Mouse (Mus musculus) activated CD4-positive, CD25-positive, alpha-beta regulatory T cell, adult 4 months (primary cell): ENCODE results near the gene Ren1. TPM values are rescaled to one million over a fixed set of nuclear protein-coding genes. Genes with fewer than 3 reads are reported as not detected.
"Not testable (repeated sequence)": the region's sequence is repeated elsewhere in the genome, so short reads cannot be mapped to it uniquely, and the experiment has no call there.

Experiments used
- ATAC-seq: one replicate; pipeline ENCODE4 v1.8.0; 2017
- polyA plus RNA-seq, 2 experiments: library from polyadenylated mRNA; unstranded; fragments of 100-300 nt; shearing (Covaris generic); gene quantifications; one replicate each; pipeline ENCODE4 v1.2.1; 2017

Gene Ren1
- not detected for polyA plus RNA-seq

DNA sequence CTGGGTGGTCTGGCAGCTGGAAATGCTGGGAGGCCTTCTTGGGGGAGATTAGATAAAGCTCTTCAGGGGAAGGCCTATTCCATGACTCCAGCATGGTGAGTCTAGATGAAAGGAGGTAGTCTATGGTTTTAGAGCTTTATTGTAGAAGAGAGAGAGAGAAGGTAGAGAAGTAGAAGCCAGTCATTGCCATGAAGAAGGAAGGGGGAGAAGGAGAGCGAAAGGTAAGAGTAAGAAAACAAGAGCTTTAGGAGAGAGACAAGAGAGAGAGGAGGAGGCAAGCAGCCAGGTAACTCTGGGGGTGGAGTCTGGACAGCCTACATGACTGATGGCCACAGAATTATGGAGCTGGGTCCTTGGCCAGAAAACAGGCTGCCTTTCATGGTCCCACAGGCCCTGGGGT, at the start of gene Ren1:
TSS of gene Ren1 (plus strand) at position 301 of the 400 bp plus-strand sequence.
- no peak for ATAC-seq

DNA sequence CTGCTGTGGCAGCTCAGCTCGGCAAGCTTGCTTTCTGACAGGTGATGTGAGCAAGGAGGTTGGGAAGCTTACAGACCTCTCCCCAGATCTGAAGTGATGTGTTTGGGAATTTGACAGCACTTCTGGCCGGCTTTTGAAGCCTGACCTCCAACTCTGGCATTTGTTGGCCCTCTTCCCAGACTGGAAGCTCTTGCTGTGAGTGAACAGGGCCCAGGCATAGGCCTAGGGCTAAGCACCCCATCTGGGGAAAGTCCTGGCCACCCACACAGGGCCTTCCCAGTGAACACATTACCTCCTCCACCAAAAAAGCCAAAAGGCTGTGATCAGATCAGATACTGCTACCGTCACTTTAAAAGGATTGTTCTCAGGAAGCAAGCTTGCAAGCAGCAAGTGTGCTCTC, 47.8 kb upstream of the Ren1 start:
- no peak for ATAC-seq

DNA sequence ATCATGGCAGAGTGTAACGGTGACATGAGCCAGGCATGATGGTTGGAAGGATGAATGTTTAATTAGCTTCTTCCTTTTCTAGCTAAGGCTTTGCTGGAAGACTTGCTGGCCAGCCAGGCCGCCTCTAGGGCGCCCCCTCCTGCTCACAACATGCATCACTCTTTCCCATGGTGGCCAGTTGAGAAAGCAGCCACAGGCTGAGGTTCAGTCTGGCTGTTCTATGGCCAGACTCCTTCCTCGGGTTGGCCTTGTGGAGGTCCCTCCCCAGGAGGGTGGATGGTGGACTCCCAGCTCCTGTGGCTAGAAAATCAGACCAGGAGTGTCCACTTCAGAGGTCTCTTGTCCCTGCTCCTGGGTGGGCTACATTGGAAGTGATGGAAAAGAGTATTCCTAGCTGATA, 43.5 kb upstream of the Ren1 start:
- no peak for ATAC-seq

DNA sequence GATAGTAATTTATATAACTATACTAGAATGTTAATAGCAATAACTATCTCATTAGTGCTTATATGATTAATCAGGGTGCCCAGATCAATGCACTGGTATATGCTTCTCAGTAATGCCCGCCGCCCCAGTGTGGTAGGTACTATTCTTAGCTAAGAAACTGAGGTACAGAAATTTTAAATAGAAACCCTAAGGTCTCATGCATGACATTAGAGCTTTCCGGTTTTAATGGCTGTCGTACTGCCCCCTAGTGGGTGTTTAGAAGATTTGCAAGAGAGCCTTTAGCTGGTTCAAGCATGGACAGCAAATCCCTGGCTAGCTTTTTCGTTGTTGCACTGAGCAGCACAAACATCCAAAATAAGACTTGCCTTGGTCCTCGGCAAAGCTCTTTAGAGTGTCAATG, 43.0 kb upstream of the Ren1 start:
- no peak for ATAC-seq

DNA sequence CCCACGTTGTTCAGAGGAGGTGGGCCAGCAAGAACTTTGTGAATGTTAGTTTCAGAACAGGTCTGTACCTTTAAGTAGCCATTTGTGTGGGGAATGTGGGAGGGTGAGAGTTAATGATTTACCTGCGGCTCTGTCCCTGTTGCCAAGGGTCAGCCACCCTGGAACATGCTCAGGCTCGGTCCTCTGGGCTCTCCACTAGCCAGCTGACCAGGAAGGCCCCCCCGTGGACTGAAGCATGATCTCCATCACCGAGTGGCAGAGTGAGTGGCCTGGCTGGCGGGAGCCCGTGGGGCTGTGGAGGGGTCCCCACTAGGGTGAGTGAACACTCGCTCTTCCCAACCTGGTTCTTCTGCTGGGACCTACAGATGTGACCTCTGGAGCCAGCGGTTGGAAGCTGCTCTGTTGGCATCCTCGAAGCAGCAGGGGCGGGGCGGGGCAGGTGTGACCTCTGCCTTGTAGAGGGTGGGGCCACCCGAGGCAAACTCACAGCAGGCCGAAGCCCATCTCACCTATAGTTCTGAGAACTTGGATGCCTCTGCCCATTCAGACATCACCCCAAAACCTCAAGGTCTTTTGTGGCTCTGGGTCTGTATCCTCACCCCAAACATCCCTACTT, 40.5 kb upstream of the Ren1 start, which contains the start of gene Golt1a:
TSS of gene Golt1a (plus strand) at position 149 of the 616 bp plus-strand sequence.
- no peak for ATAC-seq

DNA sequence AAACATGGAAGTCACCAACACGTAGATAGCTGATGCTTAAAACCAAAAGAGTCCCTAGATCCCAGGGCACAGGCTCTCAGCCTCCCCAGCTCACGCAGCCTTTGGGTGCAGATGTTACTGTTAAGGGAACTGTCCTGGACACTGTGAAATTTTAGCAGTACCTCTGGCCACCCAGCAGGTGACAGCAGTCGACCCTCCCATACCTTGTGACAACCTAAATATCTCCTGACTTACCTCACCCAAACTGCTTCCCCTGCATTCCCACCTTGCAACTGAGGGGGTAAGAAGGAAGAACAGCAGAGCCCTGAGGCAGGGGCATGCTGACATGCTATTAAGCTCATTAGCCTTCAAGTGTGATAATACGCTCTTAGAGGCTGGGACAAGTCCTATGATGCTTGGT, 39.1 kb upstream of the Ren1 start:
- ATAC-seq = no peak

DNA sequence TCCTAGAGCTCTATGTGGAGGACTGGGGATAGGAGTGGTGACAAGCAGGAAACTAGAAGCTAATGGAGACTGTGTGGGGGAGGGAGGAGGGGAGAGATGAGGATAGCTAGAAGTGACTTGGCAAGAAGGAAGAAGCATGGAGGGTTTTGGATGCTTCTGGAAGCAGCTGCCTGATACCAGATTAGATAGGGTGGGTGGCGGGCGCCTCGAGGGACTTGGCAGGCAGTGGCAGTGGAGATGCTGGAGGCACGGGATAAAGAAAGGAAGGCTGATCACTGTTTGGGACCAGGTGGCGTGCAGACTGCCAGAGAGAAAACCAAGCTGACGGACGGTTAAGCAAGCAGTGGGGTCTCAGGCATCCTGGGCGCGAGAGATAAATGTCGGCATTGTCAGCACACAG, 38.4 kb upstream of the Ren1 start:
- ATAC-seq = no peak

DNA sequence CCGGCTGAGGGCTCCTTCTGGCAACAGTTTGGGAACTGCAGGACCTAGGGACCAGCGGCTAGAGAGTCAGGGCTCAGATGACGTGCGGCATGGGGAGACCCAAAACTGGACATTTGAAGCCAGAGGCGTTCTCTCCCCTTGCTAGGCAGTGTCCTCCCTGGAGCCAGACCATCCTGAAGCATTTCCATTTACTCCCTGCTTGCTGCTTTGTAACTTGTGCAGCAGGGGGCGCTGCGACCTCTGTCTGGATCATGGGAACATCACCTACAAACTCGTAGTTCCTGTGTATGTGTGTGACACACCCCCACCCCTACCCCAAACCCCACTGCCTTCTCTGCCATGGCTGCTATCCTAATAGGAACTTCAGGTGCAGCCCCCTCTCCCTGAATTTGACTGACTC, 35.9 kb upstream of the Ren1 start:
- ATAC-seq = no peak

DNA sequence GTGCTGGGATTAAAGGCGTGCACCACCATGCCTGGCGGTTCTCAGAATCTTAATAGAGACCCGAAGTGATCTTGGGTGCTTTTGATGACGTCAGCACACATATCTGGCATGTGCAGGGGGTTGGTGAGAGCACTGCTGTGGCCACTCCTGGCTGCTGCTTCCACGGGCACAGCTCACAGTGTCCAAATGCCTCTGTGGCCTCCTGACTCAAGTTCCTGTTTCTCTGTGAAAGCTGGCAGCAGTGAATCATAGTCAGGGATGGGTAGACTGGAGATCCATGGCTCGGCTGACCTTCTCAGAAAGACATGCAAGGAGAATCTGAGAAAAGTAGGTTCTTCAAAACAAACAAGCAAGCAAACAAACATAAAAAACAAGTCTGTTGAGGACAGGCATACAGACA, 34.5 kb upstream of the Ren1 start:
- ATAC-seq = no peak

DNA sequence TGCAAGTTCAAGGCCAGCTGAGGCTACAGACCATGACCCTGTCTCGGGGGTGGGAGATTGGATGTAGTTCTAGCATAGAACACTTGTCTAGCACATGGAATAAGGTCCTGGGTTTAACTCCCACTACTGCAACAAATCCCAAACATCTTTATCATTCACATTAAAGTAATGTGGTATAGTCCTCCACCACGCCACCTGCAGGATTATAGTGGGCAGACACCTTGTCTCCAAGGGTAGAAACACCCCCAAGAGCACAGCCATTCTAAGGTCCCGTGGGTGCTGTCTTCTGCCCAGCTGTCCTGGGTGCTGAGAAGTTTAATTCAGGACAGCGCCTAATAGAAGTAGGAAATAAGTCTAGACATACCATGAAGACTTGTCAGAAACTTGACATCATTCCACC, 33.7 kb upstream of the Ren1 start:
- ATAC-seq = no peak

DNA sequence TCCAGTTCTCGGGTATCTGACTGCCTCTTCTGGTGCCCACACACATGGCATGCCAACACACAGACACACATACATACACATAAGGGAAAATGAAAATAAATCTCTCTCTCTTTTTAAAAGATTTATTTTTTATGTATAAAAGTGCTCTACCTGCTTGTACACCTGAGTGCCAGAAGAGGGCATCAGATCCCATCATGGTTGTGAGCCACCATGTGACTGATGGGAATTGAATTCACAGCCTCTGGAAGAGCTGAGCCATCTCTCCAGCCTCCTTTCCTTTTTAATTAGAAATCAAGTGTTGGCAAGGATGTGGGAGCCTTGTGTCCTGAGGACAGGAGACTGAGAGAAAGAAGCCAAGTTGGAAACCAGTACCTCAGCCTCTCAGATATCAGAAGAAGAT, 33.2 kb upstream of the Ren1 start:
- no peak for ATAC-seq

DNA sequence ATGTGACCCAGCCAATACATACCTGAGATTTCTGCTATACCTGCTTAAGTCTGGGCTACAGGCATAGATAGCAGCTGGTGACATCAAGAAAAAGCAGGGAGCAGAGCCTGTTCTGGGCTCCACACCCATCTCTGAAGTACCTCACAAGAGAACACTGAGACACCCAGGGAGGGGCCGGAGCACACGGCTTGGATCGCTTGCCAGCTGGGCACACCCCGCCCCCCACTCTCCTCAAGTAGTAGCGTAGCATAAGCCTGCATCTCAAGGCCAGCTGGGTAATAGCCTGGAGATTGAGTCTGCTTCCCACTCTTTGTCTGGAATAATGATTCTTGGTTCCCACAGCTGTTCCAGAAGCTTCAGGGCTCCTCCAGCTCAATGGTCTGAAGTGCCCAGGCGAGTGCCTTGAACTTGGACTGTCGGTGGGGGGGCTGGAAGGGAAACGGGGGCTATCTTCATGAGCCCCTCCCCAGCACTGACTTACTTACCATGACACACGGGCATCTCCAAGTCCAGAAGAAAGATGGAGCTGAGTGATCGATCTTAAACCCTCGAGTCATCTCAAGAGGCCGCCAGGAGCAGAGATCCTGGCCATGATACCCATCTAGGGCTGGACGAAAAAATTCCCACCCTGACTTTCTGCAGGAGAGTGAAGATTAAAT, 28.9 kb upstream of the Ren1 start, which contains the start of gene Kiss1:
TSS of gene Kiss1 (plus strand) at position 609 of the 659 bp plus-strand sequence.
- no peak for ATAC-seq

DNA sequence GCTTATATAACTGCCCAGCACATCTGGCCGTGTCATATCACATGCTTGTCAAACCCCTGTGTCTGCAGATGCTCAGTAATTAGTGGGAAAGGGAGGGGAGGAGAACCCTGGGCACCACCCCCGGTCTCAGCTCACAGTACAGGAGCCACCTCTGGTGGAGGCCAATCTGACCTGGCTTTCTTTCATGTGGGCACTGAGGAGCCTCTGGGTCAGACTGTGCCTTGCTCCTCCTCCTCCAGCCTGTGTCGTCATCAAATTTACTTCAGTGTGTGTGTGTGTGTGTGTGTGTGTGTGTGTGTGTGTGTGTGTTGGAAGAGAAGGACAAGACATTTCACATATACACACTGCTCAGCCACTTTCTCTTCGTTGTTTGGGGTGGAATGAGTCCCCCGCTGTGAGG, 27.0 kb upstream of the Ren1 start:
- no peak for ATAC-seq

DNA sequence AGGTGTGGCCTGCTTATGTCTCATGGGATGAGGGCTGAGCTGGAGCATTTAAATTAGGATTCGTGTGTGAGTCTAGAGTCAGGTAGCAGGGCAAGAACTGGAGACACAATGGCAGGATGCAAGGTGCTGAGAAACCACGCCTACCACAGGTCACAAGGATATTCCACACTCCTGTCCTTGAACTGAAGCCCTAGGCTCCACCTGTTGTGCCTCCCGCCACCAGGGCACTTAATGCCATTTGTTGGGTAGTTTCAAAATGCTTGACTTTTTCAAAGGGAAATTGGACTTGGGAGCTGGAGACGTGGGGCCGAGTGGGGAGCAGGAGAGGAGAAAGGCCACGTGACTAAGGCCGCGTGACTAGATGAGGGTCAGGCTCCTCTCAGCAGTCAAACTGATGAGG, 24.4 kb upstream of the Ren1 start:
- ATAC-seq = no peak

DNA sequence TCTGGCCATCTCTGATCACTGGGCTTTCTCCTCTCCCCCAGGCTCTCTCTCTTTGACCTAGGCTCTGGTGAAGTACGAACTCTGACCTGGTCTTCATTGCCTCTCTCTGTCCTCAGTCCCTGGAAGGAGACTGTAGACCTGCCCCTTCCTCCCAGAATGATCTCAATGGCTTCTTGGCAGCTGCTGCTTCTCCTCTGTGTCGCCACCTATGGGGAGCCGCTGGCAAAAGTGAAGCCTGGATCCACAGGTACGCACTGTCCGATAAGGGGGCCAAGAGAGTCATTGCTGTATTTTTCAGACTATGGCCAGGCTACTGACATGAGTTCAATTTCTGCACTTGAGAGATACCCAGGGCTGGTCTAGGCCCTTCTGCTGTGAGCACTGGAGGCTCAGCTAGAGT, 23.2 kb upstream of the Ren1 start:
- ATAC-seq = no peak

DNA sequence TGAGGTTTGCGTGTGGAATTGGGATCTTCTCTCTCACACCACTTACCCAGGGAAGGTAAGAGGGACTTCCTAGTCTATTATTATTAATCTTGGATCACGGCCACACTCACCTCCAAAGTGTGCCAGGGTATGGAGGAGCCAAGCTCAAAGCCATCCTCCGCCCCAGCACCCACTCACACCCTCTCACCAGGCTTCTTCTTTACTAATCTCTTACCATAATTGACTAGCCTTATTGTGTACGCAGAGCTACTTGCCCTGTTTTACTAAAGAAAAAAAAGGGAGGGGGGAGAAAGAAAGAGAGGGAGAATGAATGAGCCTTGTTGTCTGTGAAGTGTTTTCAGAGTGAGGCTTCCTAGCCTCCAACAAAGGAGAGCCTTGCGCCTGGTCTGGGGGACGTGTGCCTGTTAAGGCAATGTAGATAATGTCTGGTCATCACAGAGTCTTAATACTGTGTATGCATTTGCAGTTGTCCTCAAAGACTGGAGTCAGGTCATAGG, 22.0 kb upstream of the Ren1 start:
- ATAC-seq = no peak

DNA sequence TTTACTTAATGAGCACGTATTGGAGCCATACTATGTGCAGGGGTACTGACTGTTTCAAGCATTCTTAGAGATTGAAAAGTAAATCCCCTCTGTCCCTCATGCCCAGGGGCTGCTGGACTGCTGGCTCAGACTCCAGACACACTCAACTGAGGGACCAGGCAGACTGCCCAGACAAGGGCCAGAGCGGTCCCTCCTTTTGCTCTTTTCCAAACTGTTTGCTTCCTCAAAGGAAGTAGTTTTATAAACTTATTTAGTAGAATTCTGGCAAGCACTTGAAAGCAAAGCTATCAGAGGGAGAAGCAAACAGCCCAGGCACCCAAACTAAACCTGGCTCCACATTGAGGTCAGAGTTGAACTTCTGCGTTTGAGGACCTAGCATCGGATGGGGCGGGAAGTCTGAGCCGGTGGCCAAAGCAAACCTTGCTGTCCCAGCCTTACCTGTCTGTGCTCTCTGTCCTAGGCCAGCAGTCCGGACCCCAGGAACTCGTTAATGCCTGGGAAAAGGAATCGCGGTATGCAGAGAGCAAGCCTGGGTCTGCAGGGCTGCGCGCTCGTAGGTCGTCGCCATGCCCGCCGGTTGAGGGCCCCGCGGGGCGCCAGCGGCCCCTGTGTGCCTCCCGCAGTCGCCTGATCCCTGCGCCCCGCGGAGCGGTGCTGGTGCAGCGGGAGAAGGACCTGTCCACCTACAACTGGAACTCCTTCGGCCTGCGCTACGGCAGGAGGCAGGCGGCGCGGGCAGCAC, 21.2 kb upstream of the Ren1 start:
- ATAC-seq = no peak

DNA sequence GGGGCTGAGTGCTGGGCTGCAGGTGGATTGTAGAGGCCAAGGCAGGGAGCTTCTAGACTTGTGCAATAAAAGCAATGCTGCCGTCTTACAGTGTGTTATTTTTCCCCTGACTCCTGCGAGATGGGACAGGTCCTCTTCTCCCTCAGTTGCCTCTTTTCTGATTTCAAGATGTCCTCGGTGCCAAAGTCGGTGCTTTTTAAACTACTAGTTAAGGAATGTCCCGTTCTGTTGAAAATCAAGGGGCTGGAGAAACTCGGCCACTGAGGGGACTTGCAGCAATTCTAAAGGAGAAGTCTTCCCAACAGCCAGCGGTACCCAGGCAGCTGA, 20.7 kb upstream of the Ren1 start:
- ATAC-seq = no peak

DNA sequence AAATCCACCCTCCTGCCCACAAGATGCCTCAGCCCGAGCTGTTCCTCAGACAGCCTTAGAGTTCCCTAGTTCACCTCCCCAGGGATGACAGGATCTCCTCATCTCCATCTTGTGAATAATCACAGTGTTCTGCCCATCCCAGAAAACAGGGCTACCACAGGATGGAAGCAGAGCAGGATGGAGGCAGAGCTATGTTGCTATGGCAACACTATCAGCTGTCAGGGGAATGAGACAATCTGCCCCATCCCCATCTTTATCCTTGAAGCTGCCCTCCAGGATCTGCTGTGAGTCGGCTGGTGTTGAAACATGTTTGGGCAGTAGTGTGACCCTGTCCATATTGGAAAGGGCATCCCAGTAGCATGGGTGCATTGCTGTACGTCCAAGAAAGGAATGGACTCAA, 19.2 kb upstream of the Ren1 start:
- ATAC-seq = no peak

DNA sequence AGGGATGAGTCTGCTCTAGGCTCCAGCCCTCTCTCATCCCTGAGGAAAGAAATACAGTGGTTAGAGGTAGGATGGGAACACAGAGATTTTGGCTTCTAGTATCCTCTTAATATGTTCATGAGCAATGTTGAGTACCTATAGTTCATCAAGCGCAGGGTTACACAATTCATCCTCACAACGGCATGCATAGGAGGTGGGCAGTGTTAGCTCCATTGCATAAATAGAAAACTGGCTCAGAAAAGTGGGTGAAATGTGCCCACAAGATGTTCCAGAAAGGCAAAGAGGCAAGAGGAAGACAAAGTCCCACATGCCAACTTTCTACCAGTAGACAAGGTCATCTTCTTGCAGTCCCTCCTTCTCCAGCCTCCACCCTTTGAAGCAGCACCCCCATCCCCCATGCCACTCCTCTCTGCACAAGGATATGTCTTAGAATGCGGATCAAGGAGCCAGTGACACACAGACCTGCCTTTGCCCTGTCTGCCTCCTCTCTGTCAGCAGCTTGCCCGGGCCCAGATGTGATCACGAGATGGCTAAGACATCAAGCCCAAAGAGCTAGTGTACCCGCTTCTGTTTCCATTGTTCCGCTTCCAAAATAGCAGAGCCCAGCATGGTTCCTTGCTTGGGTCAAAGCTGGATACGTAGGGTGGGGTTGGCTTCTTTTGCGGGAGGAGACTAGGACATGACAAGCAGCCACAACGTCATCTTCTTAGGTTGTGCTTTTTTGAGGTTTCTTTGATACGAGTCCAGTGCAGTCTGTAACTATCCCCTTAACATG, 17.5 kb upstream of the Ren1 start:
- ATAC-seq = no peak

DNA sequence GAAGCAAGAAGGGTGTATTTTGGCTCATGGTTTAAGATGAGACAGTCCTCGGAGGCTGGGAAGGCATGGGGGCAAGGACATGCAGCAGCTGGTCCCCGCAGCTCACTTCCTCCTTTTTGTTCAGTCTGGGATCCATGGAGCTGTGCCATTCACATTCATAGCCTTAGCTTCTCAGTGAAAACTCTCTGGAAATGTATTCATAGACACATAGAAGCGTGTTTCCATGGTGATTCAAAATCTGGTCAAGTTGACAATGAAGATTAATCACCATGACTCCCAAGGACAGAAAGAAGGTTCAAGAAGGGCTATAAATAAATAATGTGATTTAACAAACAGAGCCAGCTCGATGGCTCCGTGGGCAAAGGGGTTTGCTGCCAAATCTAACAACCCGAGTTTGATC, 16.4 kb upstream of the Ren1 start:
- no peak for ATAC-seq

DNA sequence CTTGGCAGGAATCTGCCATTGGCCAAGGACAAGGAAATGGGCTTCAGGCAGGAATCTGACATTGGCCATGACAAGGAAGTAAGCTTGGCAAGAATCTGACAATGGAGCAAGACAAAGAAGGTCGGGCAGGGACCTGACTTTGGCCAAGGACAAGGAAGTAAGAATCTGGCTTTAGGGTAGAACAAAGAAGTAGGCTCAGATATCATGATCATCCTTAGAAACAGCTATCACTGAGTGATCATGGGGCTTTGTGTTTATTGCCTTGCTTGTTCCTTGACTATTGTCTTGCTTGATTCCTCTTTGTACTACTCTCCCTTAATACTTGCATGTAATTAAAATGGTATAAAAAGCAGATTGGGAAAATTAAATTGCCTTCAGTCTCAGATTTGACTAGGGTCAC, 9.9 kb upstream of the Ren1 start:
- ATAC-seq = not testable (repeated sequence)

DNA sequence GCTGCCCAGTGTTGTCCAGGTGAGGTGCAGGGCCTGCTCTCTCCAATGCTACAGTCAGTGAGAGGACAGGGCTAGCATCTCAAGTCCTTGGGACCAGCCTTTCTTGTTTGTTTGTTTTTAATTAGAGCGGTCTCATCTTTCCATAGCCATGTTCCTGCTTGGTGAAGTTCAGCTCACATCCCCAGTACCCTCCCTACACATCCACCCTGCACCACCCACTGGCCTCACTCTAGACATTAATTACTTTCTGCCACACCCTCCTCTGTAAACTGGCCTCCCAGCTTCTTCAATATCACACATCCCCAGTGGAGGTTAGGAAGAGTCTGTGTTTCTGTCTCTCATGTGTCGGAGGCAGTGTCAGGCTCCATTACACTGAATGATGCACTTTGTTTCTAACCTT, 6.0 kb upstream of the Ren1 start:
- no peak for ATAC-seq
